Mouse (Mus musculus) forebrain, embryonic 11.5 days (tissue): Measurements from ENCODE around the gene Pabpc4. TPM values are rescaled to one million over a fixed set of nuclear protein-coding genes. Genes with fewer than 3 reads are reported as not detected.
A peak's percentile ranks its signal among the peaks of the same experiment; 100 is the strongest.
"Not testable (repeated sequence)": the region's sequence is repeated elsewhere in the genome, so short reads cannot be mapped to it uniquely, and the experiment has no call there.

Experiments used
- ATAC-seq: fragments of 200-750 bp; cut with Nextera tagmentation; replicated peaks from 2 replicates; pipeline ENCODE4 v1.8.0; 2017; ENCODE audit warnings: moderate TSS enrichment; ENCODE audit not compliant: low FRiP score
- DNase-seq: peaks from one replicate; pipeline ENCODE4 v3.0.0-alpha.2; 2017; ENCODE audit warnings: low spot score
- H3K27ac ChIP-seq: fragments of 300-500 bp; sonication (generic); 2 replicates; pipeline ENCODE4 v1.5.1; 2014; ENCODE audit warnings: low read depth, low read length
- H3K27me3 ChIP-seq: fragments of 300-500 bp; sonication (generic); 2 replicates; pipeline ENCODE4 v1.6.1; 2014; ENCODE audit warnings: mild to moderate bottlenecking, low read length, mixed read lengths; ENCODE audit not compliant: control insufficient read depth, insufficient read depth
- H3K36me3 ChIP-seq: fragments of 300-500 bp; sonication (generic); 2 replicates; pipeline ENCODE4 v1.6.1; 2014; ENCODE audit warnings: mild to moderate bottlenecking, low read length, moderate library complexity, mixed read lengths; ENCODE audit not compliant: control insufficient read depth, insufficient read depth
- H3K4me1 ChIP-seq: fragments of 300-500 bp; sonication (generic); replicated peaks from 2 replicates; pipeline ENCODE4 v1.6.1; 2014; ENCODE audit warnings: low read length, mixed read lengths; ENCODE audit not compliant: control insufficient read depth, insufficient read depth
- H3K4me2 ChIP-seq: fragments of 300-500 bp; sonication (generic); 2 replicates; pipeline ENCODE4 v1.6.1; 2014; ENCODE audit warnings: low read depth, mild to moderate bottlenecking, low read length, moderate library complexity, mixed read lengths; ENCODE audit not compliant: severe bottlenecking
- H3K4me3 ChIP-seq: fragments of 300-500 bp; sonication (generic); 2 replicates; pipeline ENCODE4 v1.5.1; 2014; ENCODE audit warnings: low read depth, low read length
- H3K9ac ChIP-seq: fragments of 300-500 bp; sonication (generic); 2 replicates; pipeline ENCODE4 v1.6.1; 2014; ENCODE audit warnings: low read length
- H3K9me3 ChIP-seq: fragments of 300-500 bp; sonication (generic); 2 replicates; pipeline ENCODE4 v1.6.1; 2016; ENCODE audit warnings: low read length, mixed read lengths; ENCODE audit not compliant: control insufficient read depth
- WGBS: fragments of 180-500 bp; shearing (Covaris S2); extraction: QIAGEN DNeasy Blood & Tissue Kit; methylation state at CpG from one replicate; pipeline ENCODE4 v1.1.7; 2014; 5-methylcytosine and 5-hydroxymethylcytosine counted together
- polyA plus RNA-seq: library from polyadenylated mRNA; unstranded; fragments of >200 nt; fragmentation: Nextera tagmentation; extraction: Ambion mirVana; gene quantifications from 2 replicates; pipeline ENCODE4 v1.2.1, GENCODE M21; 2014

Gene Pabpc4
- polyA plus RNA-seq, 1 experiment from 2014 or later: 47.0 TPM

GRCm38 (mm10) chr4:123271063-123271462 lies 8.9 kb downstream of the Pabpc4 start:
- no peak for DNase-seq
- Histone ChIP-seq H3K4me2 (no peak overlapping the region), H3K9ac (no peak overlapping the region), H3K27ac (no peak overlapping the region), H3K27me3 (no peaks in the 10 kb centered on the region), H3K4me1 (no peaks in the 10 kb centered on the region), H3K9me3 (no peaks in the 10 kb centered on the region), H3K4me3 (no peak overlapping the region), H3K36me3 (no peaks in the 10 kb centered on the region)
- 86% methylated on average over 3 of the region's 3 CpGs for WGBS
- no peak for ATAC-seq

GRCm38 (mm10) chr4:123280117-123280516 lies 18.0 kb downstream of the Pabpc4 start:
- Histone ChIP-seq H3K9ac (no peak overlapping the region), H3K27ac (no peak overlapping the region), H3K9me3 (no peaks in the 10 kb centered on the region), H3K27me3 (no peaks in the 10 kb centered on the region), H3K4me1 (peaks cover 8% of the 10 kb centered on the region; the same call in 1 of the 2 replicates), H3K4me2 (no peak overlapping the region), H3K36me3 (no peaks in the 10 kb centered on the region), H3K4me3 (no peak overlapping the region)
- DNase-seq (no peak), ATAC-seq (no peak)
- WGBS: 79% methylated on average over 3 of the region's 3 CpGs

GRCm38 (mm10) chr4:123282500-123282899 lies 20.3 kb downstream of the Pabpc4 start:
- H3K9me3 ChIP-seq: no peaks in the 10 kb centered on the region
- H3K36me3 ChIP-seq: no peaks in the 10 kb centered on the region
- ATAC-seq: peak; percentile 94
- H3K27ac ChIP-seq: 0 out of 2 replicates have a peak overlapping the region, but pooled peaks have one; percentile 46
- 1% methylated on average over 25 of the region's 25 CpGs for WGBS
- H3K27me3 ChIP-seq: no peaks in the 10 kb centered on the region
- H3K9ac ChIP-seq: peak overlapping the region; percentile 65
- peak; percentile 95 for DNase-seq
- peak overlapping the region; percentile 48 for H3K4me3 ChIP-seq
- peaks cover 13% of the 10 kb centered on the region; the same call in 1 of the 2 replicates for H3K4me1 ChIP-seq
- H3K4me2 ChIP-seq: peak overlapping the region; percentile 90

GRCm38 (mm10) chr4:123282915-123283674 lies 20.9 kb downstream of the Pabpc4 start:
- peak; percentile 66 for ATAC-seq
- Histone ChIP-seq H3K4me1 (peaks cover 13% of the 10 kb centered on the region; the same call in 1 of the 2 replicates), H3K4me3 (peak overlapping the region; percentile 48), H3K9ac (peak overlapping the region; percentile 65), H3K4me2 (peak overlapping the region; percentile 90)
- WGBS: 1% methylated on average over 38 of the region's 55 CpGs
- H3K36me3 ChIP-seq, H3K27ac ChIP-seq, DNase-seq, H3K27me3 ChIP-seq, H3K9me3 ChIP-seq: not testable (repeated sequence)

GRCm38 (mm10) chr4:123283675-123284064 lies 21.5 kb downstream of the Pabpc4 start:
- Histone ChIP-seq H3K4me1 (peaks cover 13% of the 10 kb centered on the region; the same call in 1 of the 2 replicates), H3K4me2 (peak overlapping the region; percentile 90), H3K9ac (peak overlapping the region; percentile 65), H3K4me3 (peak overlapping the region; percentile 48)
- not testable (repeated sequence) for DNase-seq, H3K36me3 ChIP-seq, H3K27ac ChIP-seq, H3K27me3 ChIP-seq, H3K9me3 ChIP-seq
- peak; percentile 11; the same call in 1 of the 2 replicates for ATAC-seq
- WGBS: 1% methylated on average over 13 of the region's 15 CpGs

- Histone ChIP-seq H3K4me2 (peak overlapping the region; percentile 90), H3K4me3 (peak overlapping the region; percentile 48), H3K27ac (no peak overlapping the region), H3K4me1 (peaks cover 13% of the 10 kb centered on the region; the same call in 1 of the 2 replicates), H3K9ac (peak overlapping the region; percentile 65; the same call in 1 of the 2 replicates), H3K9me3 (no peaks in the 10 kb centered on the region), H3K36me3 (peaks cover 7% of the 10 kb centered on the region; the same call in 1 of the 2 replicates), H3K27me3 (no peaks in the 10 kb centered on the region)
- ATAC-seq: no peak
- no peak for DNase-seq
- 84% methylated on average over 6 of the region's 6 CpGs for WGBS
Measured at GRCm38 (mm10) chr4:123284731-123285624, 22.8 kb downstream of the Pabpc4 start.

- no peak overlapping the region for H3K9ac ChIP-seq
- peaks cover 10% of the 10 kb centered on the region; the same call in 1 of the 2 replicates for H3K36me3 ChIP-seq
- DNase-seq (no peak), ATAC-seq (no peak)
- 95% methylated on average over 2 of the region's 2 CpGs for whole genome bisulfite sequencing
- no peak overlapping the region for H3K27ac ChIP-seq
- H3K9me3 ChIP-seq: no peaks in the 10 kb centered on the region
- no peaks in the 10 kb centered on the region for H3K27me3 ChIP-seq
- no peak overlapping the region for H3K4me3 ChIP-seq
- H3K4me2 ChIP-seq: no peak overlapping the region
- peaks cover 13% of the 10 kb centered on the region; the same call in 1 of the 2 replicates for H3K4me1 ChIP-seq
Measured at GRCm38 (mm10) chr4:123286790-123287189, 24.6 kb downstream of the Pabpc4 start.

- H3K9ac ChIP-seq: no peak overlapping the region
- H3K9me3 ChIP-seq: no peaks in the 10 kb centered on the region
- no peak overlapping the region for H3K27ac ChIP-seq
- H3K4me2 ChIP-seq: no peak overlapping the region
- no peak for ATAC-seq
- peaks cover 10% of the 10 kb centered on the region; the same call in 1 of the 2 replicates for H3K4me1 ChIP-seq
- 92% methylated on average over 12 of the region's 12 CpGs for WGBS
- peaks cover 15% of the 10 kb centered on the region; the same call in 1 of the 2 replicates for H3K36me3 ChIP-seq
- DNase-seq: peak; percentile 46
- no peak overlapping the region for H3K4me3 ChIP-seq
- H3K27me3 ChIP-seq: no peaks in the 10 kb centered on the region
Measured at GRCm38 (mm10) chr4:123289038-123289437, 26.9 kb downstream of the Pabpc4 start.
